Mouse (Mus musculus) gastrocnemius, postnatal 25 days (tissue): ENCODE data around the gene Draxin. TPM values are rescaled to one million over a fixed set of nuclear protein-coding genes. Genes with fewer than 3 reads are reported as not detected.
A peak's percentile ranks its signal among the peaks of the same experiment; 100 is the strongest.
"Not testable (repeated sequence)": the region's sequence is repeated elsewhere in the genome, so short reads cannot be mapped to it uniquely, and the experiment has no call there.

Experiments used
- DNase-seq: peaks from one replicate; pipeline ENCODE4 v3.0.0; 2022
- total RNA-seq, 2 experiments: library from RNA; stranded (reverse); gene quantifications; 1 replicate in 1 of 2; 2 replicates in 1 of 2; pipeline ENCODE4 v1.2.3; 2021

The Draxin gene
- total RNA-seq, 2 experiments from 2014 or later: not detected

GRCm38 (mm10) chr4:148151267-148152168 lies 21.0 kb upstream of the Draxin start, which contains the start of gene Fbxo6:
Fbxo6 (minus strand) TSS chr4:148152140.
- DNase-seq: peak; percentile 91

GRCm38 (mm10) chr4:148150953-148151266 lies 20.4 kb upstream of the Draxin start:
- DNase-seq: no peak

GRCm38 (mm10) chr4:148150242-148150641 lies 19.7 kb upstream of the Draxin start:
- DNase-seq: no peak

- DNase-seq: no peak
Observed at GRCm38 (mm10) chr4:148149540-148149939, 19.0 kb upstream of the Draxin start.

- no peak for DNase-seq
Observed at GRCm38 (mm10) chr4:148147714-148148113, 17.2 kb upstream of the Draxin start.

- DNase-seq: no peak
Observed at GRCm38 (mm10) chr4:148143721-148144120, 13.2 kb upstream of the Draxin start.

GRCm38 (mm10) chr4:148140098-148141011 lies 9.9 kb upstream of the Draxin start:
- DNase-seq: peak; percentile 89

- DNase-seq: no peak
Observed at GRCm38 (mm10) chr4:148139767-148140097, 9.2 kb upstream of the Draxin start.

GRCm38 (mm10) chr4:148137503-148137902 lies 7.0 kb upstream of the Draxin start:
- DNase-seq: no peak

- no peak for DNase-seq
Observed at GRCm38 (mm10) chr4:148134988-148135387, 4.5 kb upstream of the Draxin start.

GRCm38 (mm10) chr4:148131497-148132081 lies 1.1 kb upstream of the Draxin start:
- DNase-seq: no peak

- DNase-seq: no peak
Observed at GRCm38 (mm10) chr4:148130133-148130532, 365 bp downstream of the Draxin start, which contains the start of gene Mad2l2. Mad2l2 (plus strand) TSS chr4:148130384.

GRCm38 (mm10) chr4:148128672-148129071 lies 1.8 kb downstream of the Draxin start:
- DNase-seq: no peak

- DNase-seq: no peak
Observed at GRCm38 (mm10) chr4:148128241-148128640, 2.3 kb downstream of the Draxin start.

- DNase-seq: no peak
Observed at GRCm38 (mm10) chr4:148122694-148123066, 7.8 kb downstream of the Draxin start.

- DNase-seq: no peak
Observed at GRCm38 (mm10) chr4:148121982-148122693, 8.4 kb downstream of the Draxin start.

GRCm38 (mm10) chr4:148121362-148121761 lies 9.1 kb downstream of the Draxin start:
- no peak for DNase-seq

GRCm38 (mm10) chr4:148120555-148120954 lies 9.9 kb downstream of the Draxin start:
- DNase-seq: no peak

- DNase-seq: not testable (repeated sequence)
Observed at GRCm38 (mm10) chr4:148119578-148119977, 10.9 kb downstream of the Draxin start.

GRCm38 (mm10) chr4:148117392-148117791 lies 13.1 kb downstream of the Draxin start:
- DNase-seq: no peak

- no peak for DNase-seq
Observed at GRCm38 (mm10) chr4:148116657-148117056, 13.8 kb downstream of the Draxin start.

- no peak for DNase-seq
Observed at GRCm38 (mm10) chr4:148115467-148115866, 15.0 kb downstream of the Draxin start.
